Mouse (Mus musculus) G1E (cell line): ENCODE data around the gene Cldn17.

Experiments used
- CTCF ChIP-seq: IDR thresholded peaks from 2 replicates; pipeline ENCODE4 v1.5.1; 2012; ENCODE audit warnings: low read depth, low read length, inconsistent platforms, mixed read lengths
- GATA1 ChIP-seq: IDR thresholded peaks from 2 replicates; pipeline ENCODE4 v1.6.1; 2012; ENCODE audit warnings: borderline replicate concordance, low read length, inconsistent platforms, mixed read lengths
- GATA2 ChIP-seq: IDR thresholded peaks from 2 replicates; pipeline ENCODE4 v1.6.1; 2012; ENCODE audit warnings: low read depth, low read length, inconsistent platforms, borderline replicate concordance
- POLR2AphosphoS5 ChIP-seq: IDR thresholded peaks from 2 replicates; pipeline ENCODE4 v1.6.1; 2012; ENCODE audit warnings: low read depth, low read length, inconsistent platforms; ENCODE audit not compliant: insufficient replicate concordance
- TAL1 ChIP-seq: conservative IDR thresholded peaks from 2 replicates; pipeline ENCODE4 v1.6.1; 2012; ENCODE audit warnings: low read depth, low read length, inconsistent platforms, mixed read lengths

- no peak for TF ChIP-seq POLR2AphosphoS5
- no peak for TF ChIP-seq CTCF
- no peak for TF ChIP-seq GATA1
- no peak for TF ChIP-seq TAL1
- TF ChIP-seq GATA2, result no peak
These were observed 26.6 kb downstream of the Cldn17 start for GRCm38 (mm10) chr16:88480011-88480774.
